Mouse (Mus musculus): ENCODE measurements around the gene Ube2n.
A peak's percentile ranks its signal among the peaks of the same experiment; 100 is the strongest.
"Not testable (repeated sequence)": the region's sequence is repeated elsewhere in the genome, so short reads cannot be mapped to it uniquely, and the experiment has no call there.

The Ube2n gene

DNA sequence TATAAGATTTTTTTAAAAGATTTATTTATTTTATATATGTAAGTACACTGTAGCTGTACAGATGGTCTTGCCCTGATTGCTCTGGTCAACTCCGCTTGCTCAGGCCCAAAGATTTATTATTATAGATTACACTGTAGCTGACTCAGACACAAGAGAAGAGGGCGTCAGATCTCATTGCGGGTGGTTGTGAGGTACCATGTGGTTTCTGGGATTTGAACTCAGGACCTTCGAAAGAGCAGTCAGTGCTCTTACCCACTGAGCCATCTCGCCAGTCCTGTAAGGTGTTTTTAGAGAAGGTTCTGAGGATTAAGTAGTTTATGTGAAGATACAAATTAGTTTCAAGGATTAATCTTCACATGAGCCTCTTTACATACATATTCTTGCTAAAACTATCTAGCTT is 10.9 kb downstream of the Ube2n start:
- no peak for DNase-seq

DNA sequence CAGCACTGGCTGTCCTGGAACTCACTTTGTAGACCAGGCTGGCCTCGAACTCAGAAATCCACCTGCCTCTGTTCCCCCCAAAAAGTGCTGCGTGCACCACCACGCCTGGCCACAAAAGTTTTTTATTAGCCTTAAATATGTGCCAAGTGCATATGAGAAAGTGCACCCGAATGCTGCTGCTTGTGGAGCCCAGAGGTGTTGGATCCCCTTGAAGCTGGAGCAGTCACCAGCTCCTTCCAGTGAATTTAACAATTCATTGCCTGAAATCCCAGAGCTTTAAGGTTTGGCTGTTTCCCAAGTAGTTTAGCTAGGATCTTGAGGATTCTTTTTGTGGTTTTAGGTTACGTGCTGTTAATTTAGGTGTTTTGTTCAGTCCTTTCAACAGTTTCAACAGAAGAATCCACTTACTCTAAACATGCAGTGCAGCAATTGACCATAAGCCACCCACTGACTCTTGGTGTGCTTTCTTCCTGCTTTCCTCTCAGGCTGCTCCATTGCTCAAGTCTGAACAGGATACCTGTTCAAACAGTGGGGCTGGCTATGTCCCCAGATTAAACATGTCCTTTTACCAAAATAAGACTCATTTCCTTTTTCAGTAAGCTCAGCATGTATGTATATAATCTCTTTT is 11.7 kb downstream of the Ube2n start:
- no peak for DNase-seq

DNA sequence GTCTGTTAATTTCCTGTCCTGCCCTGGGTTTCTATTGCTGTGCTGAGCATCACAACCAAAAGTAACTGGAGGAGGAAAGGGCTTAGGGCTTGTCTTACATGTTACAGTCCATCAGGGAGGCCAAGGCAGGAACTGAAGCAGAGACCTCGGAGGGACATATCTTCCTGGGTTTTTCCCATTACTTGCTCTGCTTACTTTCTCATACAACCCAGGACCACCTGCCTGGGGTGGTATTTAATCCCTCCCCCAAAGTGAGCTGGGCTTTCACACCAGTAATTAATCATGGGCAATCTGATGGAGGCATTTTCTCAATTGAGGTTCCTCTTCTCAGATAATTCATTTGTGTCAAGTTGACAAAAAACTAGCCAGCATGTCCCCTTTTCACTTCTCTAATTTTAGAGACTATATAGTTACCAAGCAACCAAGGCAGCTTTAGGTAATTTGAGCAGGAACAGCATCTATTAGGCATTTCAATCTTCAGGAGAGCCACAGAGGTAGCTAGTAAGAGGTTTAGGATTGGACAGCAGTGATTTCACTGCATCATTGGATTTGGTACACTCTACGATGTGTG is 15.7 kb downstream of the Ube2n start:
- DNase-seq = no peak

DNA sequence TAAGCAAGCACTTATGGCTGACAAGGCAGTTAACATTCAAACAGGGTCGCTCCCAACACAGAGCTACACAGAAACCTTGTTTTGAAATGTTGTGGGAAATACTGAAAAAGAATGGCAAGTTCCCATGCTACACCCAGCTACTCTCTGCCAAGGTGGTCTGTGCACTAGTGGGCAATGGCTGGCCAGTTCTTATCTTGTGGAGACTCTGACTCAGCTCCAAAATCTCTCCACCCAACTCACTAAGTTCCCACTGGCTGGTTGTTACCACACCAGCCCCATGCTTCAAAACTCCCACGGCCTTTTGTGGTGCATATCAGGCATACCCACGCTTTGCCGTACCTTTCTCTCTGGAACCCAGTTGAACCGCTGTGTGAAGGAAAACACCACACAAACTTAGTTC is 18.0 kb downstream of the Ube2n start:
- no peak for DNase-seq

DNA sequence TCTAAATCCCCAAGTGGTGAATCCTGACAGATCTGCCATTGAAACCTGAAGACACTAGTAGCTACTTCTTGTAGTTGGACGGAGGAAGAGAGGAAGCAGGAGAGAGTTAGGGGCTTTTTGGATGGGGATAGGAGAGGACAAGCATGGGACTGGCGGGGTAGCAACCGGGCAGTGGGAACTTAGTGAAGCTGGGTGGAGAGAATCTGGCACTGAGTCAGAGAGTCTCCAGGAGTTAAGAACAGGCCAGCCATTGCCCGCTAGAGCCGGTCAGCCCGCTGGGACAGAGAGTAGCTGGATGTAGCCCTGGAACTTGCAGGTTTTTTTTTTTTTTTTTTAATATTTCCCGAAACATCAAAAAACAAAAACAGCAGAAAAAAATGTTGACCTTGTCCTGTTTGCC is 18.4 kb downstream of the Ube2n start:
- DNase-seq = peak in 1 of 2 experiments; percentile 35

DNA sequence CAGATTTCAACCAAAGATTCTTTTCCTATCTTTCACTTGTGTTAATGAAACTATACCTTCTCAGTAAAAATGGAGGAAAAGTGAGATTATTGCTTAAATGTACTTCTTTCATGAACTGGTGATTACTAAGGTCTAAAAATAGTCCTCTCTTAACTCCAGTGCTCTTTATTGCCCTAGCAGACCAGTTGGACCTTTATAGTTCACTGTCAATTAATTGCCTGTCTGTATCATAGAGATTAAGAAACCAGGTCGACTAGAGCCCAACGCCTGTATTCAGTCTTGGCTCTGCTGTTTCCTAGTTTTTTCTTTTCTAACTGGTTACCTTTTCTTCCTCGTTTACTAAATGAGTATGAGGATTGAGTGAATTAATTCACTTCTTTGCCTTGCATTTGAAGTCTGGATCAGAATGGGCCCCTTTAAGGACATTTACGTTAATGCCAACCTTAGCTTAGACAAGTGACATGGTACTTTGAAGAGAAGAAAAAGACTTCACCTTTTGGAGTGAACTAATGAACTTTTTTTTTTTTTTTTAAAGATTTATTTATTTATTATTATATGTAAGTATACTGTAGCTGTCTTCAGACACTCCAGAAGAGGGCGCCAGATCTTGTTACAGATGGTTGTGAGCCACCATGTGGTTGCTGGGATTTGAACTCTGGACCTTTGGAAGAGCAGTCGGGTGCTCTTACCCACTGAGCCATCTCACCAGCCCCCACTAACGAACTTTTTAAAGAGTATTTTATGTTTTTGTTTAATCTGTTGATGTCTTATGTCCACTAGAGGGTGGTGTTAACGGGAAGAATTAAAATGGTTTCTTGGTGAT is 20.7 kb downstream of the Ube2n start:
- no peak for DNase-seq

DNA sequence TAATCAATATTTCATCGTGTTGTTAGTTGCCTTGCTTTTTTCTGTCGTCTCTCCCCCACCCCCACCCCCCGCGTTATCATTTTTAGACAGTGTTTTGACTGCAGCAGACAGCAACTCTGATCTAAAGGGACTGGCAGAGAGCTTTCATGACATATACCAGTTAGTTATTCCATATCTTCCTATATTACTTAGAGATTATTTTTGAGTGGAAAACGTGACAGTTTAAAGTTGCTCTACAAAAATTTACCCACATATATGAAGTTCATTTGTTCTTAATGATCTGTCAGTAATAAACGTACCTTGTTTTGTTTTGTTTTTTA is 21.2 kb downstream of the Ube2n start:
- no peak for DNase-seq

DNA sequence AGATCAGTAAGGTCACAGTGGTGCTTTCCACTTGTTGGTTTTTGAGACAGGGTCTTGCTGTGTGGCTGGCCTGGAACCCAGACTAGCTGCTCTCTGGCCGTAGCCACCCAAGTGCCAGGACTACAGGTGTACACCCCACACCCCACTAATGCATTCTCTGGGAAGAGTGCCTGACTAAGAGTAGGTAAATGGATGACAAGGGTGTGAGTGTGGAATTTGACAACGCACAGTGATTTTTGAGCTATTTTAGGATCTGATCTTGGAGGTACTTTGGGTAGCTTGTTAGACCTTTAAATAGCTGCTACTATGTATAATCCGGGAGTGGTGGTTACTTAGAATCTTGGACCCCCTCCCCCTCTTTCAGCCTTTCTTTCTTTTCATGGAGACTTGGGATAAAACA is 24.3 kb downstream of the Ube2n start:
- no peak for DNase-seq

DNA sequence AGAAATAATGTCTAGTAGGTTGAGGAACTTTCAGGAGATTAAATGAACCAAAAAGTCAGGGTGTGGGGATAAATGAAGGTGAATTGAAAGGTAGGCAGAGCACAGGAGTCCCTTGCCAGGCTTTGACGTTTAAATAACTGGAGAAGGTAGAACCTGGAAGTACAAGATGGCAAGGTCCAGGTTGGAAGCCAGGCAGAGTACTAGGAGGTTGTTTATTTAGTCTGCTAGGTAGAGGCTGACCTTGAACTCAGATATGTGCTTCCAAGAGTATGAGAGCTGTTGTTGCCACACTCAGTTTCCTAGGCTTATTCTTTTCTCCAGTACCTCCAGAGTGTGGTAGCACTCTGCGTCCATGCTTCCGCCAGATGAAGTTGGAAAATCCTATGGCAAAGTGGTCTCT is 24.9 kb downstream of the Ube2n start:
- no peak for DNase-seq

DNA sequence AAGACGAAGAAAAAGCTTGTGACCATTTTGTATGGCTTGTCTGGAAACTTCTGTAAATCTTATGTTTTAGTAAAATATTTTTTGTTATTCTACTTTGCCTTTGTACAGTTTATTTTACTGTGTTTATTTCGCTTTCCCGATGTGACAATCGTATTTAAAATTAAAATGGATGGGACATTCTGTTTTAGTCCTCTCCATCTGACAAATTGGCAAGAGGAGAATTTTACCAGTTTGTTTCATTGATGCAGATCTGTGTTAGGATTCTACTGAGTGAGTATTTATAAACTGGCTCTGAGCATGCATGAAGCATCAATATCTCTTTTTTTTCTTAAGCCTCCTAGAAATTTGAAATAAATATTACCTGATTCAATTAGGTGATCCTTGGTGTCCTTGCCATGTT is 28.0 kb downstream of the Ube2n start:
- DNase-seq = no peak

DNA sequence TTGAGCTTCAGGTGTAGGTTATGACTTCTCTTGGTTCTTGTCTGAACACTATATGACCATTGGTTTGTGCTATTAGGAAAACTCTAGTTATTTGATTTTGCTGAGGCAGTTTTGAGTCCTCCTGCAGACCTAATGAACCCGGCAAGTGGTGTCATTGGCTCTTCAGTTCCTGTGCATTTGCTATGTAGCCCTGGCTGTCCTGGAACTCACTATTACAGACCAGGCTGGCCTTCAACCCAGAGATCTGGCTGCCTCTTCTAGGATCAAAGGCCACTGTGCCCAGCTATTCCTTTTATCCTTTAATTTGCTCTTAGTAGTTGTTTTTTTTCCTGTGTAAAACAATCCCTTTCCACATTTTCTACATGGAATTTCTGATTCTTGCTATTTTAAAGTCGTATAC is 28.4 kb downstream of the Ube2n start:
- DNase-seq = no peak

DNA sequence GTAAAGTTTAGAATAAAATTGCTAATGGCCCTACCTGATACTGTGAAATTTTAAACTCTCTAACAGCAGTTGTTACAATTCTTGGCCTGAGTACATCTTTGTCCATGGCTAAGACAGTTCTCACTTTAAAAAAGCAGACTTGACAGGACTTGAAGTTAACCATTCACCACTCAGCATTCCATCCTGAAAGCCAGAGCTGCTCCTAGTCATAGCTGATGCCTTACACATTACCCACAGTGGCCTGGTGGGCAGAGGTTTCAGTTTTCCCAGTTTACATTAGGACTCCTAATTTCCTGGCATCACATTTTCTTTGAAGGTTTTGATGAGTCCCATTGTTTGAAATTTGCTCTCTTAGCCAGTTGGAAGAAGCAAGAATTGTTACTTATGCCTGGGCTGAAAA is 29.1 kb downstream of the Ube2n start:
- no peak for DNase-seq

DNA sequence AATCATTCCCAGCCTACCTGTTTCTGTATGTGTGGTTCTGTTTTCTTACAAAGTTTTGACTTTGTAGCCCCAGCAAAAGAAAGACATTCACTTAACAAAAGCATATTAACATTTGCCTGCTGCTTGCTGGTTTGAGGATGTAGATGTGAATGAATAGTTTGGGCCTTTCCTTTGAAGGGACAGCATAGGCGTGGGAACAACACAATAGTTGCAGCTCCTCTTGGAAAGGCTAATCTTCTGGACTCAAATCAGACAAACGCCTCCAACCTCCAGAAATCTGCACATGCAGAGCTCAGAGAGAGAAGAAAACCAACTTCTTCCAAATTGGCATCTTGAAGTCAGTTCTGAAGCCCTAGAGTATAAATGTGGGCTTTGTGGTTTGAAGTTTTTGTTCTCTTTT is 29.7 kb downstream of the Ube2n start:
- no peak for DNase-seq

DNA sequence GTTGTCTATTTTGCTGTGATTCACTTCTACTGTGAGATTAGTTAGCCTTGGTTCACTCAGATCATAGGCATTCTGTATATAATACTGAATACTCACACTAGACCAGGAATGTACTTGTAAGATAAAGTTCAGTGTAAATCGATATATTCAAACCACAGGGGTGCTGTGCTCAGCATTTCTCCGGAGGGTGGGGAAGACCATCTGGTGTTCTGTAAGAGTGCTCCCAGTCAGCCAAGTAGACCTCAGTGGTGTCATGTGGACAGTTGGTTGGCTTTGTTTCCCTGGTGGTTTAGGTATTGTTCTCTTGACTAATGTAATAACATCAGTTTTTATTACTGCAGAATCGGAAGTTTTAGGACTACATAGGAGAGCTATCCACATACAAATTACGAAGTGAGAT is 30.1 kb downstream of the Ube2n start:
- DNase-seq = peak; percentile 36 to 50

DNA sequence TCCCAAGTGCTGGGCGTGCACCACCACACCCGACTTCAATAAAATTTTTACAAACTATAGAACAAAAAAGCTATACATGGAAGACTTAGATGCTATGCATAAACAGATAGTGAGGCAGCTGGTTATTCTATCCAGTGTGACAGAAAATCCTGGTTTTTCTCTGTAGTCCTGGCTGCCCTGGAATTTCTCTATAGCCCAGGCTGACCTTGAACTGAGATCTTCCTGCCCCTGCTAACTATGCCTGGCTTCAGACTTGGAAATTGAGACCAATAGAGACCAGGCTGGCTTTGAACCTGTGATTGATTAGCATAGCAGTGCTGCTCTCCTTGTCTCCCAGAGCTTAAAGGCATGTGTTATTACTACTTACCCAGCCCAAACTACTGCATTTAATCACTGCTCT is 31.2 kb downstream of the Ube2n start:
- no peak for DNase-seq

DNA sequence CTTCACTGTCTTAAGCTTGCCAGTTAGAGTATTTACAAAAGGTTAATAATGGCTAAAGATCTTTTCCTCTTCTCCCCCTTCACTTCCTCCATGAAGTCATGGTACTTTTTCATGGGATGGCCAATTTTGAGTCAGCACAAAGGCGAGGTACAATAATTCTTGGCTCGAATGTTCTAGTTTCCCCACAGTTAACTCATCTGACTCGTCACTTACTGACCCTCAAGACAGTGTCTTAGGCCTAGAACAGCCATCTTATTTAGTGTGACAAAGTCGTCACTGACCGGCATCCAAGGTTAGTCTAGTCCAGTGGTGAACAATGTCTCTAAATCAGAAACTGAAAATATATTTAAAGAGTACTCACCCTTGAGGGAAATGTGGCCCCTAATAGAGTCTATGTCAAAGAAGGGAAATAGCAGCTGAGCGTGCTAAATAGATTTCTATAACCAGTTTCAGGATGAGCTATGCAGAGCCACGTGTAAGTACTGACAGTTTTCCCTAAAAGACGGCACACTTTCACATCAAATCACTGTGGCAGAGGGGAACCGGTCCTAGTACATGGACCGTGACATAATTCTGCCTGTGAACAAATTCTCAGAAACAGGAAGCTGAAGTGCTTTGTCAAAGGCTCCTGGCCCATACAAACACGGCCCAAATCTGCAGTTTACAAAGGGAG is 33.3 kb downstream of the Ube2n start:
- no peak for DNase-seq

DNA sequence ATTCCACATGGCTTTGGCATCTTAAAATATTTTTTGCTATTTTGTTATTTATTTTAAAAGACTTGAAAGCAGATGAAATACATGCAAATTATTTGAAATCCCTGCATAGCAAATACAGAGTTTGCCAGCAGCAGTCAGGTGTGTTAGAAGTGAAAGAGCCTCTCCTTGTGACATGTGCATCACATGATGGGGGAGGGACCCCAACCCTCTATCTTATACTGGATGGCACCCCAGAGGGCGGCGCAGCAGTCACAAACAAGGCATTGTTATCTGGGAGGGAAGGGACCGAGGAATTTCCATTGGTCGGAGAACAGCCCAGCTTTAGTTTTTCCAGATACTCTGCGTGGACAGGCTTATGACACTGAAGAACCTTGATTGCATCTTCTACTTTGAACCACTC is 34.1 kb downstream of the Ube2n start:
- DNase-seq = not testable (repeated sequence)

DNA sequence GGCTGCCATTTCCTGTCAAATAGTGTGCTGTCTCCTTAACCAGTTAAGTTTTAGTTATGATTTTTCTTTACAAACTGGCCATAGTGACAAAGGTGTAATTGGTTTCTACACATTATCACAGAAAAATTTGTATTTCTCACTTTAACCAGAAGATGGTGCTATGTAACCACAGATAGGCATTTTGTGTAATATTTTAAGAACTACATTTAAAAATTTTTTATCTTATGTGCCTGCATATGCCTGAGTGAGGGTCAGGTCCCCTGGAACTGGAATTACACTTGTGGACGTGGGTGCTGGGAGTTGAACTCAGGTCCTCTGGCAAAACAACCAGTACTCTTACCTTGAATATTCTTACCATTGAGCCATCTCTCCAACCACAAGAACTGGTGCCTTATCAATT is 35.6 kb downstream of the Ube2n start:
- peak in 1 of 2 experiments; percentile 37 for DNase-seq

DNA sequence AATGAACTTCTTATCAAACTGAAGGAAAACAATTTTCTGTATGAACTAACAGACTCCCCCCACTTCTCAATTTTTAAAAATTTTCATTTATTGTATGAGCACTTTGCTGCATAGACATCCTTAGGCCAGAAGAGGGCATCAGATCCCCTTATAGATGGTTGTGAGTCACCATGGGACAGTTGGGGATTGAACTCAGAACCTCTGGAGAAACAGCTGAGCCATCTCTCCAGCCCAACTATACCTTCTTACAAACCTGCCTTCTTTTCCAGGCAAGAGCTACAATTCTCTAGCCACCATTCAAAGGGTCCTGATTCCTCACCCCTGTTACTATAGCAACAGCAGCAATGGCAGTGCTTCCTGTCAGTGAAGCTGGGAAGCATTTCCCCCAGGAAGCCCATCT is 36.8 kb downstream of the Ube2n start:
- no peak for DNase-seq

DNA sequence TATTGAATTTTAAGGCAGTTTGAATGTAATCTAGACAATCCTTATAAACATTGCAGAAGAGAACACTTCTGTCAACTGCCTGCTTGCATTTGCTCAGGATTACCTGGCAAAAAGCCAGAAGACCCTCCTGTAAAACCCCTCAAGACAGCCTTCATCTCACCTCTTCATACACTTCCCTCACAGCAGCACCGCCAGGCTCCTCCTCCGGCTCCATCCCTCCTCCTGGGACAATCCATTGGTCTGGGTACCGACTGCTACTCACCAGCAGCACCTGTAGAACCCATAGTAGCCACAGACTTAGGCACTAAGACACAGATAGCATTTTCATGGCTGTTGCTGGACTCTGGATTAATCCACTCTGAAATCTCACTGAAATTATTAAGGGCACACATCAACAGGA is 37.4 kb downstream of the Ube2n start:
- no peak for DNase-seq

DNA sequence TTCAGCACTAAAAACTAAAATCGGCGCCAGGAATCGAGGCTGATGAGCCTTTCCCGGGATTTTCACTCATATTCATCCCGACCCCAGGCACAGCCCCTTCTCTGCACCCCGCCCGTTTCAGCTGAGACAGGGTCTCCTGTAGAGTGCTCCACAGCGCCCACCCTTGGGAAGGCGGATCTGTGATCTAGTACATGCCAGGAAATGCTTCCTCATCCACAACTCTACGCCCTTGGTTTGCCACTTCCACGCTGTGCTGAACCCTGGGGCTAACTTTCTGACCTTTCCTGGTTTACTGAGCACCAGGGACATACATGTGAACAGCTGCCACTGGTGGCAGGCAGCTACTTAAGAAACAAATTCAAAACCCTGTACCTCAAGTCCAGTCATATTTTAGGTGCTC is 40.9 kb downstream of the Ube2n start:
- no peak for DNase-seq

DNA sequence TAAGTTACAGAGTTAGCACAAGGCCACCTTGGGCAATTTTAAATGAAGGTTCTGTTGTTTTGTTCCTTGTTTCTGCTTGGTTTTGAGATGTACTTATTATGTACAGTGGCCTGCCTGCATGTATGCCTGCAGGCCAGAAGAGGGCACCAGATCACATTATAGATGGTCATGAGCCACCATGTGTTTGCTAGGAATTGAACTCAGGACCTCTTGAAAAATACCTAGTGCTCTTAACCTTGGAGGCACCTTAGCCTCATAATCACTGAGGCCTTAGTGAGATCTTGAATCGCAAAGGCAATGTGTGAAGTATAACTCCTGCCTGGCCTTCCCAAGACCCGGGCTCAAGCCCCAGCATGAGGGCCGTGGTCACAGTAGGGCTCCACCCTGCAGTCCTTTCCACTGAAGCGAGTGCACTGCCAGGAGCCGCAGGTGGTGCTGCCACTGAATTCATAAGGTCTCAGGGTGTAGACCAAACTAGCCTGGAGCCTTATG is 42.4 kb downstream of the Ube2n start:
- DNase-seq = peak in 1 of 2 experiments; percentile 46

DNA sequence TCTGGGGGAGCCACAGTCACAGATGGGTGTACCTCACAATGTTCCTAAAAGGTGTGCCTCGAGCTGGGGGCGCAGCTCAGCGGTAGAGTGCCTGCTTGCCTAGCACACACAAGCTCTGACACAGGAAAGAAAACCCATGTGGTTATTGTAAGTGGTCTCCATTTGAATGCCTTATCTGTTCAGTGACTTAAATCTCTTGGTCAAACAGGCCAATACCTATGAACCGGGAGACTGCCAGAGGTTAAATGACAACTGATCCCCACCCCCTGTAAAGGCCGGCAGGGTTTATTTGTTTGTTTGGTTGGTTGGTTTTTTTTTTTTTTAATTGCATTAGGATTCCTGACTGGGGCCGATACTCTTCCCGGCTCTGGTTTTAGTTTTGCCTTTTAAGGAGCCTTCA is 44.5 kb downstream of the Ube2n start:
- DNase-seq = no peak
